Mouse (Mus musculus): ENCODE measurements around the gene Cntn6. TPM values are rescaled to one million over a fixed set of nuclear protein-coding genes. Genes with fewer than 3 reads are reported as not detected.

The Cntn6 gene
- polyA plus RNA-seq, 1 experiment from 2014 or later = not detected

- ATAC-seq = no peak
- no peak overlapping the region for H3K4me2 ChIP-seq (ENCODE audit: low read depth, low read length)
- no peaks in the 10 kb centered on the region for H3K9me3 ChIP-seq (ENCODE audit: low read length)
- no peak overlapping the region for H3K9ac ChIP-seq (replicated peaks)
- DNase-seq = no peak
- H3K36me3 ChIP-seq (replicated peaks; ENCODE audit: insufficient read depth, low read length) = no peaks in the 10 kb centered on the region
- H3K27ac ChIP-seq (ENCODE audit: low read depth) = no peak overlapping the region
- TF ChIP-seq EP300 (IDR thresholded peaks at IDR 0.05; ENCODE audit: low read depth) (no peak), CTCF (IDR thresholded peaks at IDR 0.05; ENCODE audit: low read depth) (no peak)
- no peaks in the 10 kb centered on the region for H3K4me1 ChIP-seq (ENCODE audit: insufficient read depth)
- WGBS (ENCODE audit: insufficient replicate concordance) = 53% methylated on average over 4 of the region's 4 CpGs
- no peak overlapping the region for H3K4me3 ChIP-seq (ENCODE audit: low read depth, low read length)
- H3K27me3 ChIP-seq (ENCODE audit: insufficient read depth, low read length) = no peaks in the 10 kb centered on the region
Measured at GRCm38 (mm10) chr6:104808526-104808925, 315.9 kb downstream of the Cntn6 start.

GRCm38 (mm10) chr6:104815610-104816009 is 323.0 kb downstream of the Cntn6 start:
- no peak for DNase-seq
- no peaks in the 10 kb centered on the region for H3K9me3 ChIP-seq (ENCODE audit: low read length)
- ATAC-seq = no peak
- H3K27ac ChIP-seq (ENCODE audit: low read depth) = no peak overlapping the region
- no peaks in the 10 kb centered on the region for H3K27me3 ChIP-seq (ENCODE audit: insufficient read depth, low read length)
- H3K4me2 ChIP-seq (ENCODE audit: low read depth, low read length) = no peak overlapping the region
- 67% methylated on average over 2 of the region's 2 CpGs for WGBS (ENCODE audit: insufficient replicate concordance)
- TF ChIP-seq CTCF (IDR thresholded peaks at IDR 0.05; ENCODE audit: low read depth) (no peak), EP300 (IDR thresholded peaks at IDR 0.05; ENCODE audit: low read depth) (no peak)
- H3K4me3 ChIP-seq (ENCODE audit: low read depth, low read length) = no peak overlapping the region
- H3K4me1 ChIP-seq (ENCODE audit: insufficient read depth) = no peaks in the 10 kb centered on the region
- no peak overlapping the region for H3K9ac ChIP-seq (replicated peaks)
- H3K36me3 ChIP-seq (replicated peaks; ENCODE audit: insufficient read depth, low read length) = no peaks in the 10 kb centered on the region

- Histone ChIP-seq H3K27ac (ENCODE audit: low read depth) (no peak overlapping the region), H3K36me3 (replicated peaks; ENCODE audit: insufficient read depth, low read length) (no peaks in the 10 kb centered on the region), H3K4me1 (ENCODE audit: insufficient read depth) (no peaks in the 10 kb centered on the region), H3K4me2 (ENCODE audit: low read depth, low read length) (no peak overlapping the region), H3K9me3 (ENCODE audit: low read length) (no peaks in the 10 kb centered on the region), H3K27me3 (ENCODE audit: insufficient read depth, low read length) (no peaks in the 10 kb centered on the region), H3K9ac (replicated peaks) (no peak overlapping the region), H3K4me3 (ENCODE audit: low read depth, low read length) (no peak overlapping the region)
- DNase-seq (no peak), ATAC-seq (no peak)
- TF ChIP-seq EP300 (IDR thresholded peaks at IDR 0.05; ENCODE audit: low read depth) (no peak), CTCF (IDR thresholded peaks at IDR 0.05; ENCODE audit: low read depth) (no peak)
- 74% methylated on average over 1 of the region's 1 CpGs for WGBS (ENCODE audit: insufficient replicate concordance)
Measured at GRCm38 (mm10) chr6:104879711-104880110, 387.1 kb downstream of the Cntn6 start.

- H3K27ac ChIP-seq (ENCODE audit: low read depth) = no peak overlapping the region
- DNase-seq (no peak), ATAC-seq (no peak)
- no peaks in the 10 kb centered on the region for H3K4me1 ChIP-seq (ENCODE audit: insufficient read depth)
- H3K4me2 ChIP-seq (ENCODE audit: low read depth, low read length) = no peak overlapping the region
- H3K36me3 ChIP-seq (replicated peaks; ENCODE audit: insufficient read depth, low read length) = no peaks in the 10 kb centered on the region
- H3K9me3 ChIP-seq (ENCODE audit: low read length) = no peaks in the 10 kb centered on the region
- no peak overlapping the region for H3K9ac ChIP-seq (replicated peaks)
- no peak overlapping the region for H3K4me3 ChIP-seq (ENCODE audit: low read depth, low read length)
- no peaks in the 10 kb centered on the region for H3K27me3 ChIP-seq (ENCODE audit: insufficient read depth, low read length)
- TF ChIP-seq EP300 (IDR thresholded peaks at IDR 0.05; ENCODE audit: low read depth) (no peak), CTCF (IDR thresholded peaks at IDR 0.05; ENCODE audit: low read depth) (no peak)
- 65% methylated on average over 2 of the region's 2 CpGs for WGBS (ENCODE audit: insufficient replicate concordance)
Measured at GRCm38 (mm10) chr6:104884021-104884420, 391.4 kb downstream of the Cntn6 start.

GRCm38 (mm10) chr6:104885829-104886228 is 393.2 kb downstream of the Cntn6 start:
- no peak for DNase-seq
- Histone ChIP-seq H3K4me1 (ENCODE audit: insufficient read depth) (no peaks in the 10 kb centered on the region), H3K4me2 (ENCODE audit: low read depth, low read length) (no peak overlapping the region), H3K36me3 (replicated peaks; ENCODE audit: insufficient read depth, low read length) (no peaks in the 10 kb centered on the region), H3K9ac (replicated peaks) (no peak overlapping the region), H3K4me3 (ENCODE audit: low read depth, low read length) (no peak overlapping the region), H3K27ac (ENCODE audit: low read depth) (no peak overlapping the region), H3K27me3 (ENCODE audit: insufficient read depth, low read length) (no peaks in the 10 kb centered on the region), H3K9me3 (ENCODE audit: low read length) (no peaks in the 10 kb centered on the region)
- no peak for ATAC-seq
- TF ChIP-seq EP300 (IDR thresholded peaks at IDR 0.05; ENCODE audit: low read depth) (no peak), CTCF (IDR thresholded peaks at IDR 0.05; ENCODE audit: low read depth) (no peak)

- 69% methylated on average over 3 of the region's 3 CpGs for WGBS (ENCODE audit: insufficient replicate concordance)
- Histone ChIP-seq H3K4me3 (ENCODE audit: low read depth, low read length) (no peak overlapping the region), H3K27me3 (ENCODE audit: insufficient read depth, low read length) (no peaks in the 10 kb centered on the region), H3K9me3 (ENCODE audit: low read length) (no peaks in the 10 kb centered on the region), H3K4me1 (ENCODE audit: insufficient read depth) (no peaks in the 10 kb centered on the region), H3K36me3 (replicated peaks; ENCODE audit: insufficient read depth, low read length) (no peaks in the 10 kb centered on the region), H3K4me2 (ENCODE audit: low read depth, low read length) (no peak overlapping the region), H3K27ac (ENCODE audit: low read depth) (no peak overlapping the region), H3K9ac (replicated peaks) (no peak overlapping the region)
- ATAC-seq (no peak), DNase-seq (no peak)
- no peak for TF ChIP-seq EP300 (IDR thresholded peaks at IDR 0.05; ENCODE audit: low read depth)
- TF ChIP-seq CTCF (IDR thresholded peaks at IDR 0.05; ENCODE audit: low read depth) = no peak
Measured at GRCm38 (mm10) chr6:104891071-104891470, 398.5 kb downstream of the Cntn6 start.

Data from liver, postnatal 0 days (tissue).